Mouse (Mus musculus) liver, embryonic 14.5 days (tissue): ENCODE measurements around the gene Abca2.

Experiments used
- CTCF ChIP-seq: IDR thresholded peaks from 2 replicates; pipeline ENCODE4 v1.5.1; 2016; ENCODE audit warnings: antibody characterized with exemption, low read depth, control low read depth
- EP300 ChIP-seq: IDR thresholded peaks from 2 replicates; pipeline ENCODE4 v1.6.1; 2016; ENCODE audit warnings: antibody characterized with exemption, low read depth

- TF ChIP-seq CTCF (no peak), EP300 (no peak)
Measured at GRCm38 (mm10) chr2:25442682-25443081, 14.2 kb downstream of the Abca2 start.
